Mouse (Mus musculus) brain, embryonic 14.5 days (tissue): ENCODE measurements around the gene Atxn7l1. TPM values are rescaled to one million over a fixed set of nuclear protein-coding genes. Genes with fewer than 3 reads are reported as not detected.

Experiments
- DNase-seq: peaks from one replicate; pipeline ENCODE4 v3.0.0-alpha.2; 2011; ENCODE audit warnings: low read depth
- CTCF ChIP-seq: fragments of 200-500 bp; IDR thresholded peaks from 2 replicates; pipeline ENCODE4 v1.5.1; 2012; ENCODE audit warnings: inconsistent platforms, mild to moderate bottlenecking, moderate library complexity, borderline replicate concordance; ENCODE audit not compliant: insufficient read depth, insufficient read length; ENCODE audit errors: extremely low read depth
- POLR2A ChIP-seq: fragments of 200-500 bp; IDR thresholded peaks from 2 replicates; pipeline ENCODE4 v1.6.1; 2012; ENCODE audit warnings: mild to moderate bottlenecking, inconsistent platforms, borderline replicate concordance; ENCODE audit not compliant: poor library complexity, insufficient read depth, insufficient read length, severe bottlenecking; ENCODE audit errors: extremely low read depth
- polyA plus RNA-seq: library from polyadenylated mRNA; depleted of rRNA; stranded (reverse); fragments of >200 nt; gene quantifications from 2 replicates; pipeline ENCODE4 v1.2.3, GENCODE M21; 2012; rRNA removed

Gene Atxn7l1
- 30.3 and 43.3 TPM in 2 replicates for polyA plus RNA-seq

- peak; percentile 98 for DNase-seq
- peak; percentile 93 for TF ChIP-seq CTCF
- TF ChIP-seq POLR2A, result peak; percentile 33; the same call in 1 of the 2 replicates
These were observed at the start of gene Atxn7l1 for GRCm38 (mm10) chr12:33147497-33148267. TSS of gene Atxn7l1 (plus strand) at chr12:33147693.

GRCm38 (mm10) chr12:33101627-33102026, 45.9 kb upstream of the Atxn7l1 start:
- DNase-seq, result no peak
- no peak for TF ChIP-seq CTCF
- TF ChIP-seq POLR2A, result no peak

GRCm38 (mm10) chr12:33102342-33103115, 45.0 kb upstream of the Atxn7l1 start:
- peak; percentile 87 for DNase-seq

GRCm38 (mm10) chr12:33105724-33106123, 41.8 kb upstream of the Atxn7l1 start:
- no peak for DNase-seq
- TF ChIP-seq CTCF, result no peak
- no peak for TF ChIP-seq POLR2A

More at GRCm38 (mm10) chr12:33102342-33103115, 45.0 kb upstream of the Atxn7l1 start:
- TF ChIP-seq CTCF (no peak), POLR2A (no peak)

- peak; percentile 64 for DNase-seq
- TF ChIP-seq CTCF, result no peak
- TF ChIP-seq POLR2A, result no peak
These were observed 40.9 kb upstream of the Atxn7l1 start for GRCm38 (mm10) chr12:33106438-33107167.

- TF ChIP-seq POLR2A, result no peak
- peak; percentile 66; the same call in 1 of the 2 replicates for TF ChIP-seq CTCF
- DNase-seq, result peak; percentile 85
These were observed 38.0 kb upstream of the Atxn7l1 start for GRCm38 (mm10) chr12:33109531-33109930.

GRCm38 (mm10) chr12:33110894-33111471, 36.5 kb upstream of the Atxn7l1 start:
- no peak for TF ChIP-seq CTCF
- TF ChIP-seq POLR2A, result no peak

GRCm38 (mm10) chr12:33118624-33119301, 28.7 kb upstream of the Atxn7l1 start:
- no peak for DNase-seq
- no peak for TF ChIP-seq CTCF
- no peak for TF ChIP-seq POLR2A

More at GRCm38 (mm10) chr12:33110894-33111471, 36.5 kb upstream of the Atxn7l1 start:
- peak; percentile 93 for DNase-seq

- peak; percentile 53 for DNase-seq
- TF ChIP-seq POLR2A, result no peak
- no peak for TF ChIP-seq CTCF
These were observed 21.8 kb upstream of the Atxn7l1 start for GRCm38 (mm10) chr12:33125594-33126227.

- DNase-seq, result no peak
- no peak for TF ChIP-seq CTCF
- TF ChIP-seq POLR2A, result no peak
These were observed 21.2 kb upstream of the Atxn7l1 start for GRCm38 (mm10) chr12:33126243-33126642.

- no peak for DNase-seq
These were observed 19.4 kb upstream of the Atxn7l1 start for GRCm38 (mm10) chr12:33128121-33128520.

More at GRCm38 (mm10) chr12:33128121-33128520, 19.4 kb upstream of the Atxn7l1 start:
- TF ChIP-seq POLR2A (no peak), CTCF (no peak)
